Mouse (Mus musculus) lung, postnatal 0 days (tissue): ENCODE data around the gene Prkch.

Experiments used
- CTCF ChIP-seq: IDR thresholded peaks from 2 replicates; pipeline ENCODE4 v1.5.1; 2016; ENCODE audit warnings: antibody characterized with exemption, mild to moderate bottlenecking
- EP300 ChIP-seq: IDR thresholded peaks from 2 replicates; pipeline ENCODE4 v1.6.1; 2016; ENCODE audit warnings: antibody characterized with exemption, mild to moderate bottlenecking, control low read depth

- TF ChIP-seq EP300 (no peak), CTCF (no peak)
Observed at GRCm38 (mm10) chr12:73739611-73740219, 155.1 kb downstream of the Prkch start.
